Mouse (Mus musculus): ENCODE measurements around the gene Ift57.

GRCm38 (mm10) chr16:49776981-49777380 lies 77.9 kb downstream of the Ift57 start:
- no peak for TF ChIP-seq CTCF (conservative IDR thresholded peaks at IDR 0.05 in 1 of 2, IDR thresholded peaks at IDR 0.05 in 1 of 2; ENCODE audit: low read depth in 2 of 2, low read length in 2 of 2)
- no peak for TF ChIP-seq POLR2A (IDR thresholded peaks at IDR 0.05; ENCODE audit: low read depth, low read length)
- TF ChIP-seq HCFC1 (IDR thresholded peaks at IDR 0.05; ENCODE audit: low read depth, low read length) = no peak
- no peak for TF ChIP-seq ZMIZ1 (IDR thresholded peaks at IDR 0.05; ENCODE audit: low read depth, low read length)
- TF ChIP-seq USF1 (IDR thresholded peaks at IDR 0.05; ENCODE audit: low read depth, low read length) = no peak
- no peak for TF ChIP-seq EP300 (IDR thresholded peaks at IDR 0.05; ENCODE audit: low read length)
- no peak for TF ChIP-seq CHD2 (IDR thresholded peaks at IDR 0.05; ENCODE audit: low read length)
- TF ChIP-seq MAFK (IDR thresholded peaks at IDR 0.05; ENCODE audit: insufficient replicate concordance, low read length) = no peak
- no peak for TF ChIP-seq ZKSCAN1 (IDR thresholded peaks at IDR 0.05; ENCODE audit: borderline replicate concordance, low read depth, low read length)
- no peak for TF ChIP-seq TCF12 (IDR thresholded peaks at IDR 0.05; ENCODE audit: low read depth, low read length)
- no peak for TF ChIP-seq E2F4 (IDR thresholded peaks at IDR 0.05; ENCODE audit: insufficient replicate concordance, low read depth, low read length)

Data from CH12.LX (cell line).